Mouse (Mus musculus): Measurements from ENCODE around the gene Il1rapl2.

DNA sequence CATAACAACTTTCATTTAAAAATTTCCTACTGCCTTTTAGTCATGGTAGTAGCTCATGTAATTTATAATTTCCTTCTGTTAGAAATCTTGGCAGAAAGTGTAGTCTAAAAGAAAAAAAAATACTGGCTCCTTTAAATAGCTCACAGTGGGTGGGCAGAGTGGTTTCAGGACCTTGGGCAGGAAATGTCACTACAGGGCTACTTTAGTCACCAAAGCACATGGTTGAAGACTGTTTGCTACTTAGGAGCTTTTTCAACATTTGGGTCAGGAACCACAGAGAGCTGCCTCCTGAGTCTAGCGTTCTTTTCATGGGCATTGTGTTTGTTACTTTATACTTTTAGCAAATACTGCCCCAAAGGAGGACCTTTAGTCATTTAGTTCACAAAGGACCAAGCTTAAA, 12.2 kb downstream of the Il1rapl2 start:
- TF ChIP-seq TAL1 (IDR thresholded peaks at IDR 0.05; ENCODE audit: low read length) (no peak), GATA1 (IDR thresholded peaks at IDR 0.05; ENCODE audit: low read length) (no peak)
